Mouse (Mus musculus): Measurements from ENCODE around the gene Atp5f1. TPM values are rescaled to one million over a fixed set of nuclear protein-coding genes. Genes with fewer than 3 reads are reported as not detected.

Atp5f1 gene
- polyA plus RNA-seq, 2 experiments from 2014 or later: 442 to 454 TPM

- ATAC-seq: peak; percentile 29
Measured at GRCm38 (mm10) chr3:105899394-105900147, 60.3 kb downstream of the Atp5f1 start.

GRCm38 (mm10) chr3:105898861-105899260 is 61.0 kb downstream of the Atp5f1 start:
- no peak for ATAC-seq

GRCm38 (mm10) chr3:105898325-105898724 is 61.6 kb downstream of the Atp5f1 start:
- no peak for ATAC-seq

- no peak for ATAC-seq
Measured at GRCm38 (mm10) chr3:105896811-105897210, 63.1 kb downstream of the Atp5f1 start.

GRCm38 (mm10) chr3:105894601-105895592 is 65.0 kb downstream of the Atp5f1 start:
- ATAC-seq: peak; percentile 35

- no peak for ATAC-seq
Measured at GRCm38 (mm10) chr3:105893941-105894391, 65.9 kb downstream of the Atp5f1 start.

Other genes with a start within 250 kb of the Atp5f1 start
- gene Rap1a, start 158.8 kb downstream of the Atp5f1 start, polyA plus RNA-seq (2017; shearing (Covaris generic)): 100 to 1,000 TPM; 168 to 210 TPM
- under 1 TPM in 1 of 2 experiments, not detected in 1; 0.71 TPM for gene Adora3, start 89.2 kb downstream of the Atp5f1 start, polyA plus RNA-seq (2017; shearing (Covaris generic))
- gene Tmigd3, start 89.2 kb downstream of the Atp5f1 start, polyA plus RNA-seq (2017; shearing (Covaris generic)): not detected
- under 1 TPM in 1 of 2 experiments, not detected in 1; 0.46 TPM for gene I830077J02Rik, start 27.4 kb downstream of the Atp5f1 start, polyA plus RNA-seq (2017; shearing (Covaris generic))
- 10 to 100 TPM; 59.5 to 64.4 TPM for gene Wdr77, start 730 bp downstream of the Atp5f1 start, polyA plus RNA-seq (2017; shearing (Covaris generic))
- 1 to 10 TPM; 1.6 to 2.2 TPM for gene Ovgp1, start 13.6 kb upstream of the Atp5f1 start, polyA plus RNA-seq (2017; shearing (Covaris generic))
- not detected for gene Pifo, start 54.5 kb upstream of the Atp5f1 start, polyA plus RNA-seq (2017; shearing (Covaris generic))
- 10 to 100 TPM in 1 of 2 experiments, 1 to 10 TPM in 1; 7.2 to 13.2 TPM for gene Chil5, start 72.7 kb upstream of the Atp5f1 start, polyA plus RNA-seq (2017; shearing (Covaris generic))
- under 1 TPM; 0.20 to 0.59 TPM for gene Chia1, start 153.1 kb upstream of the Atp5f1 start, polyA plus RNA-seq (2017; shearing (Covaris generic))
- under 1 TPM in 1 of 2 experiments, not detected in 1; 0.69 TPM for gene Chil3, start 207.5 kb upstream of the Atp5f1 start, polyA plus RNA-seq (2017; shearing (Covaris generic))